Mouse (Mus musculus) intestine, embryonic 15.5 days (tissue): ENCODE measurements around the gene Slc45a3. TPM values are rescaled to one million over a fixed set of nuclear protein-coding genes. Genes with fewer than 3 reads are reported as not detected.

ENCODE experiments used
- ATAC-seq: fragments of 200-750 bp; cut with Nextera tagmentation; 2 replicates; pipeline ENCODE4 v1.8.0; 2017; ENCODE audit warnings: moderate TSS enrichment, moderate library complexity
- H3K27ac ChIP-seq: fragments of 300-500 bp; sonication (generic); 2 replicates; pipeline ENCODE4 v1.5.1; 2015; ENCODE audit warnings: mild to moderate bottlenecking, inconsistent platforms
- H3K27me3 ChIP-seq: fragments of 300-500 bp; sonication (generic); replicated peaks from 2 replicates; pipeline ENCODE4 v1.6.1; 2015; ENCODE audit warnings: inconsistent platforms
- H3K36me3 ChIP-seq: fragments of 300-500 bp; sonication (generic); 2 replicates; pipeline ENCODE4 v1.6.1; 2015; ENCODE audit warnings: inconsistent platforms
- H3K4me1 ChIP-seq: fragments of 300-500 bp; sonication (generic); replicated peaks from 2 replicates; pipeline ENCODE4 v1.6.1; 2015; ENCODE audit warnings: inconsistent platforms
- H3K4me2 ChIP-seq: fragments of 300-500 bp; sonication (generic); replicated peaks from 2 replicates; pipeline ENCODE4 v1.6.1; 2015; ENCODE audit warnings: mild to moderate bottlenecking, inconsistent platforms
- H3K4me3 ChIP-seq: fragments of 300-500 bp; sonication (generic); replicated peaks from 2 replicates; pipeline ENCODE4 v1.5.1; 2015; ENCODE audit warnings: inconsistent platforms
- H3K9ac ChIP-seq: fragments of 300-500 bp; sonication (generic); 2 replicates; pipeline ENCODE4 v1.6.1; 2015; ENCODE audit warnings: inconsistent platforms
- H3K9me3 ChIP-seq: fragments of 300-500 bp; sonication (generic); 2 replicates; pipeline ENCODE4 v1.6.1; 2016; ENCODE audit warnings: inconsistent platforms
- WGBS: fragments of 180-500 bp; shearing (Covaris S2); methylation state at CpG from one replicate; pipeline ENCODE4 v1.1.7; 2015; 5-methylcytosine and 5-hydroxymethylcytosine counted together
- polyA plus RNA-seq: library from polyadenylated mRNA; unstranded; fragments of >200 nt; fragmentation: Nextera tagmentation; extraction: Ambion mirVana; gene quantifications from 2 replicates; pipeline ENCODE4 v1.2.1, GENCODE M21; 2015

Gene Slc45a3
- polyA plus RNA-seq, 1 experiment from 2014 or later: 2.8 TPM

DNA sequence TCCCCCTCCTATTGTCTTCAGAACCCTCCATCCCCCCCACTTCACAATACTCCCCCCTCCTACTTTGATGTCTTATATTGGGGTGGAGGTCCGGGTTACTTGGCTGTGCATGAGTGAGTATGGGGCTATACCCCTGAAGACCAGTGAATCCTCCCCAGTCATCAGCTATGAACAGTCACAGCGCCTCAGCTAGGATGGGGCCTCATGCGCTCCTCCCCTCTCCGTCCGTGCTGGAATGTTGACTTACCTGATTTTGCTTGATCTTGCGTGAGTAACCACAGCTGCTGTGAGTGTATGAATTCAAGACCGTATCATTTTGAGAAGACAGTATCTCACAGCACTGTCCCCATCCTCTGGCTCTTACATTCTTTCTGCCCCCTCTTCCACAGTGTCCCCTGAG lies 57.1 kb downstream of the Slc45a3 start:
- Histone ChIP-seq H3K27ac (no peak overlapping the region), H3K4me2 (no peak overlapping the region), H3K9ac (no peak overlapping the region), H3K27me3 (no peaks in the 10 kb centered on the region), H3K9me3 (no peaks in the 10 kb centered on the region), H3K36me3 (peaks cover 22% of the 10 kb centered on the region), H3K4me3 (no peak overlapping the region), H3K4me1 (no peaks in the 10 kb centered on the region)
- WGBS: 86% methylated on average over 7 of the region's 7 CpGs
- no peak for ATAC-seq

DNA sequence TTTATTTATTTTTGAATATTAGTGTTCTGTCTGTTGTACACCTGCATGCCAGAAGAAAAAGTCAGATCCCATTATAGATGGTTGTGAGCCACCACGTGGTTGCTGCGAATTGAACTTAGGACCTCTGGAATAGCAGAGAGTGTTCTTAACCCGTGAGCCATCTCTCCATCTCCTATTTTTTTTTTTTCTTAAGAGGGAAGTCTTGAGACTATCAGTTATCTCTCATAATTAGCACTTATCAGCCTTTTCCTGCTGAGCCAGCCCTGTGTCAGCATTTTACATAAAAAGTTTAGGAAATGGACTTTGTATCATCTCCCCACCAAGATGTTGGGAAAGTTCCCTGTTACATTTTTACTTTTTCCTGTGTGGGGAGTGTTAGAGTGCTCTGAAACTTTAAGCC lies 59.3 kb downstream of the Slc45a3 start:
- Histone ChIP-seq H3K27me3 (no peaks in the 10 kb centered on the region), H3K4me2 (no peak overlapping the region), H3K36me3 (peaks cover 25% of the 10 kb centered on the region), H3K27ac (no peak overlapping the region), H3K4me3 (no peak overlapping the region), H3K4me1 (no peaks in the 10 kb centered on the region), H3K9me3 (no peaks in the 10 kb centered on the region), H3K9ac (no peak overlapping the region)
- 73% methylated on average over 3 of the region's 3 CpGs for WGBS
- peak; percentile 66 for ATAC-seq

DNA sequence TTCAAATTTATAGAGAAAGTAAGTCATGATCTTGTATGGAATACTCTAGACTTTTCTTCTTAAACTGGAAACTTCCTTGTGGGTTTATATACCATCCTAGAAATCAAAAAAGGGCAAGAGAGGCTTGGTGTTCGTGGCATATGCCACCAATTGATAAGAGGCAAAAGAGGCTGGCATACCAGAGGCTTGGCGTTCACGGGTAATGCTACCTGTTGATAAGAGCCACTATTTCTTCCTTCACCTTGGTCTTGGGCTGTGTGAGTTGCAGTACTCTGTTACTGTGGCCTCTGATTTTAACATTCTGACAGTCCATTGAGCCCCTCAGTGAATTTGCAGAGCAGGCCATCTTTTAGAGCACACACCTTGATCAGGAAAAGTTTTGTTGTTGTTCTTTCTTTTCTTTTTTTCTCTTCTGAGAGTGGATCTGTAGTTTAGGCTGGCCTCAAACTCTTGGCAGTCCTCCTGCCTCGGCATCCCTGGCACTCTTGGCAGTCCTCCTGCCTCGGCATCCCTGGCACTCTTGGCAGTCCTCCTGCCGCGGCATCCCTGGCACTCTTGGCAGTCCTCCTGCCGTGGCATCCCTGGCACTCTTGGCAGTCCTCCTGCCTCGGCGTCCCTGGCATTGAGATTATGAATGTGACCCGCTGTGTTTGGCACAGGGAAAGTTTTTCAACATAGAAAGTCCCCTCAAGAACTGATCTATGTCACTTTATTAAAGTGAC lies 64.3 kb downstream of the Slc45a3 start:
- Histone ChIP-seq H3K4me3 (no peak overlapping the region), H3K36me3 (peaks cover 10% of the 10 kb centered on the region; the same call in 1 of the 2 replicates), H3K4me1 (no peaks in the 10 kb centered on the region)

DNA sequence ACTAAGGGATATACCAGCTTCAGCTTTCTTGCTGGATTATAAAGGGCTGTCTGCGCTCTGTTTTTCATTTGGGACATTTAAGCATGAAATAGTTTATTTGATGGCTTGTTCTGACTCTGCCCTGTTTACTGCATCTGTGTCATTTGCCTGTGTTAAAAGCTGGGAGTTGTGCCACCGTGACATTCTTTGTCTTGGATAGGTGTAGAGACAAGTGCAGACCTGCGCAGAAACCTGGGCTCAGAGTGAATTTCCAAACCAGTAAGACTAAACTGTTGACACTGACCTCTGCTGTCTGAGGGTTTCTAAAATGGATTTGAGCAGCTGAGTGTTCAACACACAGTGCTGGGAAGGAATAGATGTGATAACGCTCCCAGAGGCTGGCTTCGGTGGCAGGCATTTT lies 65.2 kb downstream of the Slc45a3 start:
- no peaks in the 10 kb centered on the region for H3K9me3 ChIP-seq
- ATAC-seq: no peak
- H3K4me2 ChIP-seq: no peak overlapping the region
- no peak overlapping the region for H3K9ac ChIP-seq
- WGBS: 88% methylated on average over 5 of the region's 5 CpGs
- H3K27me3 ChIP-seq: no peaks in the 10 kb centered on the region
- H3K4me3 ChIP-seq: no peak overlapping the region
- no peak overlapping the region for H3K27ac ChIP-seq
- H3K36me3 ChIP-seq: peaks cover 10% of the 10 kb centered on the region
- no peaks in the 10 kb centered on the region for H3K4me1 ChIP-seq

More for the DNA sequence above, 64.3 kb downstream of the Slc45a3 start:
- Histone ChIP-seq H3K9me3 (no peaks in the 10 kb centered on the region), H3K4me2 (no peak overlapping the region), H3K27ac (no peak overlapping the region), H3K27me3 (no peaks in the 10 kb centered on the region), H3K9ac (no peak overlapping the region)
- 90% methylated on average over 11 of the region's 11 CpGs for WGBS
- peak; percentile 45; the same call in 1 of the 2 replicates for ATAC-seq

DNA sequence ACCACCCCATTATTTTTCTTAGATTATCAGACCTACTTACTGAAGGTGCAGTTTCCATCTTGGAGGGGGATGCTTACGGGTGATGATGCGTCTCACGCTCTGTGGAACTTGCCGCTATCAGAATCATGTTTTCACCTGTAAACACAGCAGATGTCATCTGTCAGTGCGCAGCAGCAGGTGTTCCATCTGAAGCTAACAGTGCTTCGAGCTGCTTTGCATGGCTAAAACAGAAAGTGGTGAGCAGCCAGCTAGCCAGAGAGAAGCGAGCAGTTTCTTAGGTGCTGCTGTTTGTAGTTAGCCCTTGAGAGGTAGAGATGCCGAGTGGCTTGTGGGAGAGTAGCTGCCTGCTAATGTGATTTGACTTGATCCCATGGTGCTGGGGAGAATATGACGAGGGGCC lies 65.6 kb downstream of the Slc45a3 start:
- no peaks in the 10 kb centered on the region for H3K4me1 ChIP-seq
- no peak for ATAC-seq
- H3K9me3 ChIP-seq: no peaks in the 10 kb centered on the region
- H3K27ac ChIP-seq: no peak overlapping the region
- H3K4me2 ChIP-seq: no peak overlapping the region
- 91% methylated on average over 9 of the region's 9 CpGs for WGBS
- H3K27me3 ChIP-seq: no peaks in the 10 kb centered on the region
- H3K4me3 ChIP-seq: no peak overlapping the region
- H3K36me3 ChIP-seq: peaks cover 12% of the 10 kb centered on the region
- H3K9ac ChIP-seq: no peak overlapping the region

DNA sequence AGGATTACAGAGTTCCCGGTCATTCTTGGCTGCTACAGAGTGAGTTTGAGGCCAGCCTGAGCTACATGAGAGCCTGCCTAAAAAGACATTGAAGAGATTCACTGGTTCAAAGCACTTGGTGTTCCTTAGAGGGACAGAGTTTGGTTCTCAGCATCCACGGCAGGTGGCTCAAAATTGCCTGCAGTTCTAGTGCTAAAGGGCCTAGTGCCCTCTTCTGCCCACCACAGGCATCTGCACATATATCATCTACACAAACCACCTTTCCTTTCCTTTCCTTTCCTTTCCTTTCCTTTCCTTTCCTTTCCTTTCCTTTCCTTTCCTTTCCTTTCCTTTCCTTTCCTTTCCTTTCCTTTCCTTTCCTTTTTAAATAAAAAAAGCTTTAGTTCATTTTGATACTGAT lies 67.8 kb downstream of the Slc45a3 start:
- Histone ChIP-seq H3K9ac (no peak overlapping the region), H3K4me3 (no peak overlapping the region), H3K27me3 (no peaks in the 10 kb centered on the region), H3K4me1 (no peaks in the 10 kb centered on the region), H3K27ac (no peak overlapping the region), H3K36me3 (peaks cover 9% of the 10 kb centered on the region; the same call in 1 of the 2 replicates), H3K4me2 (no peak overlapping the region), H3K9me3 (no peaks in the 10 kb centered on the region)
- no peak for ATAC-seq
- WGBS: 67% methylated on average over 2 of the region's 2 CpGs

DNA sequence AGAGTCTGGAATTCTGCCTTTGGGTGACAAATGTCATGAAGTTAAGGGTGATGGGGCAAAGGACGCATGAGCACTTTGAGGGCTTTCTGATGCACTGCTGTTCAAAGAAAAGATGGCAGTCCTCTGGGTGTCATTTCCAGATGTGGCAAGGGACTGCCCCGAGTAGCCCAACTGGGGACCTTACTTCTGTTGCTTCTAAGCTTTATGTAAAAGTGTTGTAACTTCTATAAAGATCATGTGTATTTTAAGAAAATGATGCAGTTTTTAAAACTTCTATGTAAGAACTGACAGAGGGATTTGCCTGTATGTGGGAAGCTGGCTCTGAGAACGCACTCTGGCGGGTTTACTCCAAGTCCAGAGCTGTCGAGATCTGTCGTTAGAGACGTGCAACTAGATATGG lies 69.4 kb downstream of the Slc45a3 start:
- H3K27ac ChIP-seq: no peak overlapping the region
- H3K9ac ChIP-seq: no peak overlapping the region
- no peaks in the 10 kb centered on the region for H3K9me3 ChIP-seq
- no peak overlapping the region for H3K4me3 ChIP-seq
- 84% methylated on average over 7 of the region's 7 CpGs for WGBS
- H3K4me2 ChIP-seq: no peak overlapping the region
- H3K27me3 ChIP-seq: no peaks in the 10 kb centered on the region
- H3K4me1 ChIP-seq: no peaks in the 10 kb centered on the region
- H3K36me3 ChIP-seq: peaks cover 9% of the 10 kb centered on the region; the same call in 1 of the 2 replicates
- ATAC-seq: no peak

Other genes with a start within 250 kb of the Slc45a3 start
- 0.68 and 3.6 TPM in 2 replicates for gene Slc26a9, start 218.9 kb upstream of the Slc45a3 start, polyA plus RNA-seq
- gene Pm20d1, start 165.6 kb upstream of the Slc45a3 start, polyA plus RNA-seq: 3.8 and 5.6 TPM in 2 replicates
- 10.5 and 10.7 TPM in 2 replicates for gene Slc41a1, start 135.5 kb upstream of the Slc45a3 start, polyA plus RNA-seq
- 19.4 and 21.6 TPM in 2 replicates for gene Rab29, start 95.7 kb upstream of the Slc45a3 start, polyA plus RNA-seq
- 60.7 and 69.7 TPM in 2 replicates for gene Nucks1, start 52.4 kb upstream of the Slc45a3 start, polyA plus RNA-seq
- gene Elk4, start 44.6 kb downstream of the Slc45a3 start, polyA plus RNA-seq: 15.2 and 16.0 TPM in 2 replicates
- gene Mfsd4a, start 105.1 kb downstream of the Slc45a3 start, polyA plus RNA-seq: 8.7 and 10.3 TPM in 2 replicates
- 10.5 and 13.4 TPM in 2 replicates for gene Cdk18, start 176.7 kb downstream of the Slc45a3 start, polyA plus RNA-seq
- gene Lemd1, start 228.5 kb downstream of the Slc45a3 start, polyA plus RNA-seq: 0.43 and 0.58 TPM in 2 replicates
- 0.03 and 0.08 TPM in 2 replicates for gene AC124108.1, start 228.5 kb downstream of the Slc45a3 start, polyA plus RNA-seq